Mouse (Mus musculus) limb, embryonic 13.5 days (tissue): ENCODE measurements around the gene Arl16. TPM values are rescaled to one million over a fixed set of nuclear protein-coding genes. Genes with fewer than 3 reads are reported as not detected.
A peak's percentile ranks its signal among the peaks of the same experiment; 100 is the strongest.

ENCODE experiments used
- ATAC-seq: fragments of 200-750 bp; cut with Nextera tagmentation; 2 replicates; pipeline ENCODE4 v1.8.0; 2017; ENCODE audit warnings: low read depth, moderate number of reproducible peaks, moderate TSS enrichment; ENCODE audit not compliant: low FRiP score
- H3K27ac ChIP-seq: fragments of 300-500 bp; sonication (generic); 2 replicates; pipeline ENCODE4 v1.5.1; 2015; ENCODE audit warnings: inconsistent platforms, mild to moderate bottlenecking, moderate library complexity
- H3K27me3 ChIP-seq: fragments of 300-500 bp; sonication (generic); 2 replicates; pipeline ENCODE4 v1.6.1; 2015; ENCODE audit warnings: mild to moderate bottlenecking, inconsistent platforms
- H3K36me3 ChIP-seq: fragments of 300-500 bp; sonication (generic); 2 replicates; pipeline ENCODE4 v1.6.1; 2015; ENCODE audit warnings: inconsistent platforms, mild to moderate bottlenecking, moderate library complexity
- H3K4me1 ChIP-seq: fragments of 300-500 bp; sonication (generic); 2 replicates; pipeline ENCODE4 v1.6.1; 2015; ENCODE audit warnings: inconsistent platforms
- H3K4me2 ChIP-seq: fragments of 300-500 bp; sonication (generic); replicated peaks from 2 replicates; pipeline ENCODE4 v1.6.1; 2015; ENCODE audit warnings: inconsistent platforms, mild to moderate bottlenecking, moderate library complexity
- H3K4me3 ChIP-seq: fragments of 300-500 bp; sonication (generic); 2 replicates; pipeline ENCODE4 v1.5.1; 2015; ENCODE audit warnings: moderate library complexity, mild to moderate bottlenecking, inconsistent platforms
- H3K9ac ChIP-seq: fragments of 300-500 bp; sonication (generic); 2 replicates; pipeline ENCODE4 v1.6.1; 2015; ENCODE audit warnings: mild to moderate bottlenecking, inconsistent platforms
- H3K9me3 ChIP-seq: fragments of 300-500 bp; sonication (generic); 2 replicates; pipeline ENCODE4 v1.6.1; 2016; ENCODE audit warnings: inconsistent platforms
- WGBS: fragments of 180-500 bp; shearing (Covaris S2); methylation state at CpG from one replicate; pipeline ENCODE4 v1.1.7; 2015; 5-methylcytosine and 5-hydroxymethylcytosine counted together
- polyA plus RNA-seq: library from polyadenylated mRNA; unstranded; fragments of >200 nt; fragmentation: Nextera tagmentation; extraction: Ambion mirVana; gene quantifications from 2 replicates; pipeline ENCODE4 v1.2.1, GENCODE M21; 2015

Gene Arl16
- polyA plus RNA-seq, 1 experiment from 2014 or later: 65.8 TPM

DNA sequence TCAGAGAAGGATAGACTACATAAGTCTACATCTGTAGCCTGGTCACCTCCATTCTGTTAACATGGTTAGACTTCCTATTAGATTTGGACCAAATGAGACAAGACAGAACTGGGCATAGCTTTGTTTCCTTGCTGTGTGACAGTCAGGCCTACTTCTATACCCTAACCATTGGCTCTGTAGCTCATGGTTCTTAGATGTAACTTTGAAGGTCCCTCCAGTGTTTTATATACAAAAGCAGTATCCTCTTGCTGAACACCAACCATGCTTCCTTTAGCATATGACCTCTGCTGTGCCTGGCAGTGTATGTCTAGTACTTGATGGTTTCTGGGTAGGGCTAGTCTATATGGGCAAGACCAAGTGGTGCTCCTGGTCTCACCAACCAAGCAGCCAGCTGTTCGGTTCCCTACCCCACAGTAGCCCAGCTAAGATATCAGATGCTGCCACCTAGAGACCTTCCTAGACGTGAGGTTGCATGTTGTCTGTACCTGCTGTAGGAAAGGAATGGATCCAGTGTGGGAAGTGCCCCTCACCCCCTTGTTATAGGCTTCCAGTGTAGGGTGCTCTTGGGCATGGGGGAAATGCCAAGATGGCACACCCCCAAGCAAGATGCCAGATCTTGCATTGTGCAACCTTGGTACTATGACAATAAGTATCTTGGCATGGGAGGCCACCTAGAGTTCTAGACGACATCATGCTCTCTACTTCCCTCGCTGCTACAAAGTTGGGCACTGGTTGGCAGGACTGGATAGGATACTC, 23.1 kb upstream of the Arl16 start:
- H3K4me1 ChIP-seq: peaks cover 48% of the 10 kb centered on the region
- no peaks in the 10 kb centered on the region for H3K9me3 ChIP-seq
- H3K9ac ChIP-seq: peak overlapping the region; percentile 85; the same call in 1 of the 2 replicates
- no peak for ATAC-seq
- peak overlapping the region; percentile 72; the same call in 1 of the 2 replicates for H3K27ac ChIP-seq
- WGBS: 37% methylated on average over 4 of the region's 4 CpGs
- H3K36me3 ChIP-seq: peaks cover 49% of the 10 kb centered on the region
- no peaks in the 10 kb centered on the region for H3K27me3 ChIP-seq
- peak overlapping the region; percentile 94 for H3K4me3 ChIP-seq
- H3K4me2 ChIP-seq: peak overlapping the region; percentile 97

DNA sequence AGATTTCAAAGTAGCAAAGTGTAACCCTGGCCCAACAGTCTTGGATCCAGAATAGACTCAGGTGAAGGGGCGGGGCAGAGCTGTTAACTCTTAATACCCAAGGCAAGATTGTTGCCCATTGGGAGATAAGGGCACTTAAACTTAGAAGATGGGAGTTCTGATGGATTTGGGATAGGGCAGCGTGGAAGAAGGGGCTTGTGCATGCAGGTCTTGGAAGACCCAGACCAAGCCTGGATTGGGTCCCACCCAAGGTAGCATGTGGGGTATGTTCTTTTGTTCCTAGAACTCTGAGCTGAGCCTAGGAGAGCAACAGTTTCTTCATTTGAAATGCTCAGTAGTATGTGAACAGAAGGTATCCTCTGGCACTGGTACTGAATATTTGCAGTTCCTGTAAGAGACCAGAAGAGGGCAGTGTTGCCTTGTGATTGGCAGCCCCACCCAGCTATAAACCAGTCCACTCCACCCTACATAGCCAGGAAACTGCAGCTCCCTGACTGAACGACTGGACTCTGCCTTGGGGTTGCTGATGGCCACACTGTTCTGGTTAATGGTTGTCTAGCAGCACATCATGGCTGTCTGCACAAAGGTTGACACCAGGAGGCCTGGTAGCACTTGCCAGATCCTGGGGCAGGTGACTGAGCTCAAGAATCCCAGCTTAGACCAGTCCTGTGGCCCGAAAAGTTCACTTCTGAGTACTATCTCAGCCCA, 21.8 kb upstream of the Arl16 start:
- ATAC-seq: peak; percentile 9; the same call in 1 of the 2 replicates
- Histone ChIP-seq H3K9me3 (no peaks in the 10 kb centered on the region), H3K4me1 (peaks cover 53% of the 10 kb centered on the region), H3K36me3 (peaks cover 36% of the 10 kb centered on the region), H3K4me3 (no peak overlapping the region), H3K27ac (no peak overlapping the region), H3K27me3 (no peaks in the 10 kb centered on the region), H3K9ac (no peak overlapping the region), H3K4me2 (no peak overlapping the region; the same call in 1 of the 2 replicates)
- WGBS: 64% methylated on average over 4 of the region's 4 CpGs

GRCm38 (mm10) chr11:120488516-120488915, 21.1 kb upstream of the Arl16 start:
- Histone ChIP-seq H3K4me2 (no peak overlapping the region), H3K9me3 (no peaks in the 10 kb centered on the region), H3K27me3 (no peaks in the 10 kb centered on the region), H3K9ac (no peak overlapping the region), H3K27ac (no peak overlapping the region), H3K4me3 (no peak overlapping the region), H3K36me3 (peaks cover 37% of the 10 kb centered on the region), H3K4me1 (peaks cover 53% of the 10 kb centered on the region)
- WGBS: 85% methylated on average over 4 of the region's 4 CpGs
- ATAC-seq: no peak

- peak overlapping the region; percentile 85; the same call in 1 of the 2 replicates for H3K27ac ChIP-seq
- 11% methylated on average over 10 of the region's 10 CpGs for WGBS
- peak overlapping the region; percentile 95 for H3K4me2 ChIP-seq
- H3K27me3 ChIP-seq: no peaks in the 10 kb centered on the region
- H3K9ac ChIP-seq: peak overlapping the region; percentile 94
- no peaks in the 10 kb centered on the region for H3K9me3 ChIP-seq
- H3K4me3 ChIP-seq: peak overlapping the region; percentile 94
- H3K4me1 ChIP-seq: peaks cover 27% of the 10 kb centered on the region
- H3K36me3 ChIP-seq: peaks cover 70% of the 10 kb centered on the region
- ATAC-seq: no peak
Measured at GRCm38 (mm10) chr11:120485251-120485650, 17.8 kb upstream of the Arl16 start.

GRCm38 (mm10) chr11:120484265-120484981, 17.0 kb upstream of the Arl16 start, which contains the start of gene Mrpl12:
Mrpl12 (plus strand) TSS chr11:120484613.
- H3K9ac ChIP-seq: peak within 1 kb of the TSS; percentile 94
- under 1% methylated on average over 60 of the region's 60 CpGs for WGBS
- H3K4me1 ChIP-seq: peaks cover 21% of the 10 kb centered on the region
- H3K9me3 ChIP-seq: no peaks in the 10 kb centered on the region
- no peaks in the 10 kb centered on the region for H3K27me3 ChIP-seq
- peak within 1 kb of the TSS; percentile 85 for H3K27ac ChIP-seq
- peaks cover 76% of the 10 kb centered on the region for H3K36me3 ChIP-seq
- peak within 1 kb of the TSS; percentile 95 for H3K4me2 ChIP-seq
- peak within 1 kb of the TSS; percentile 94 for H3K4me3 ChIP-seq
- peak; percentile 94 for ATAC-seq

GRCm38 (mm10) chr11:120483448-120483934, 16.1 kb upstream of the Arl16 start:
- WGBS: 88% methylated on average over 7 of the region's 7 CpGs
- Histone ChIP-seq H3K9ac (peak overlapping the region; percentile 94), H3K4me2 (peak overlapping the region; percentile 95), H3K36me3 (peaks cover 79% of the 10 kb centered on the region), H3K27me3 (no peaks in the 10 kb centered on the region), H3K27ac (peak overlapping the region; percentile 85; the same call in 1 of the 2 replicates), H3K4me3 (peak overlapping the region; percentile 94), H3K9me3 (no peaks in the 10 kb centered on the region), H3K4me1 (peaks cover 17% of the 10 kb centered on the region)
- no peak for ATAC-seq

DNA sequence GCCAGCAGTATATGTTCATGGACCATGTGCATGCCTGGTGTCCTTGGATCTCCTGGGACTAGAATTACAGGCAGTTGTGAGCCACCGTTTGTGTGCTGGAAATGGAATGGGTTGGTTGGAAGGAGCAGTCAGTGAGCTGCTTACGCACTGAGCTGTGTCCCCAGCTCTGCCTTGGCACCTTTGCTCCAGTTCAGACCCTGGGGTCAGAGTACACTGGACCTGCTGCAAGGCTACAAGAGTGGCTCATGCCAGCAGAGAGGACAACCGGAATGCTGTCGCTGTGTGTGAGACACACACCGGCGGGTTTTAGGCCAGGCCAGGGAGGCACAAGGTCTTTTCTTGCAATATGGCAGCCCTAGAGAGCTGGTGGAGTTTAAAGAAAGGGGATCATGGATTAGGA, 4.6 kb upstream of the Arl16 start:
- no peak for ATAC-seq
- WGBS: 95% methylated on average over 6 of the region's 6 CpGs
- H3K27me3 ChIP-seq: no peaks in the 10 kb centered on the region
- H3K4me1 ChIP-seq: peaks cover 10% of the 10 kb centered on the region
- H3K4me3 ChIP-seq: no peak overlapping the region
- no peak overlapping the region for H3K4me2 ChIP-seq
- peaks cover 79% of the 10 kb centered on the region for H3K36me3 ChIP-seq
- no peak overlapping the region for H3K27ac ChIP-seq
- H3K9ac ChIP-seq: no peak overlapping the region
- no peaks in the 10 kb centered on the region for H3K9me3 ChIP-seq

DNA sequence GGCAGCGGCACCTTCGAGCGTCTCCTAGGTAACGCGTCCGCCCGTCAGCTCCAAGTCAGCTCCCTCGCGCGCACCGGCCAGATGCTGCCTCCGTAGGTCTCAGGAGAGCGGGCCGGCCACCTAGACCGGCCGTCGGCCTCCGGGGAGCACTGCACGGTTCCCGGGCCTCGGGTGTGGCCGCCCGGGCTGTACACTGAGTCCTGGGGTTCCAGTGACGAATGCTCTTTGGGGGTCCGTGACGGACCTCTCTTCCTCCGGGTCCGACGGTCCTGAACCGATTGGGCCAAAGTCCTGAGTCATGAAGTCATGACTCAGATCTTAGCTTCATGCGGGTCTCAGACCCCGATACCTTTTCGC, 307 bp upstream of the Arl16 start:
- ATAC-seq: peak; percentile 33
- Histone ChIP-seq H3K36me3 (peaks cover 66% of the 10 kb centered on the region), H3K27me3 (no peaks in the 10 kb centered on the region), H3K4me1 (peaks cover 25% of the 10 kb centered on the region), H3K4me2 (peak overlapping the region; percentile 97), H3K27ac (no peak overlapping the region), H3K4me3 (peak overlapping the region; percentile 97), H3K9me3 (no peaks in the 10 kb centered on the region), H3K9ac (peak overlapping the region; percentile 93)
- 1% methylated on average over 33 of the region's 33 CpGs for WGBS

DNA sequence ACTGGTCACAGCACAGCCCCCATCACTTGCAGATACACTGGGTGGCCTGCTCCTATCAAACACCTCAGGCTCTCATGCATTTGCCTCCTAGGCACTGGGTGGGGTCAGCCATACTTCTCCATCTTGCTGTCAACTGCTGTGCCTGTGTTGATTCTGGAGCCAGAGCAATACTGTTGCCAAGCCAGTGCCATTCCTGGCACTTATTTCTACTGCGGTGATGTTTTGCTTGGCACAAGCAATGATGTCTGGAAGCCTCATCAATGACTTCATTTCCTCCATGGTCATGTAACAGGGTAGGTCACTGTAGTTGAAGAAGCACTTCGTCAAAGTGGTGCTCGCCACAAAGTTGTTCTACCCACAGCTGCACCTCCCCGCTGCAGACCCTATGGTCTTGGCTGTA, 1.9 kb downstream of the Arl16 start:
- no peaks in the 10 kb centered on the region for H3K27me3 ChIP-seq
- WGBS: 89% methylated on average over 4 of the region's 4 CpGs
- H3K9ac ChIP-seq: peak overlapping the region; percentile 93; the same call in 1 of the 2 replicates
- peaks cover 25% of the 10 kb centered on the region for H3K4me1 ChIP-seq
- no peak for ATAC-seq
- H3K4me3 ChIP-seq: peak overlapping the region; percentile 97; the same call in 1 of the 2 replicates
- no peaks in the 10 kb centered on the region for H3K9me3 ChIP-seq
- H3K36me3 ChIP-seq: peaks cover 66% of the 10 kb centered on the region
- H3K4me2 ChIP-seq: peak overlapping the region; percentile 97
- no peak overlapping the region for H3K27ac ChIP-seq

- Histone ChIP-seq H3K9ac (no peak overlapping the region), H3K27me3 (no peaks in the 10 kb centered on the region), H3K4me2 (no peak overlapping the region), H3K4me3 (no peak overlapping the region), H3K27ac (no peak overlapping the region), H3K36me3 (peaks cover 64% of the 10 kb centered on the region), H3K4me1 (peaks cover 25% of the 10 kb centered on the region), H3K9me3 (no peaks in the 10 kb centered on the region)
- WGBS: 88% methylated on average over 5 of the region's 5 CpGs
- ATAC-seq: no peak
Measured at GRCm38 (mm10) chr11:120464365-120464764, 3.0 kb downstream of the Arl16 start.

GRCm38 (mm10) chr11:120463536-120463935, 3.9 kb downstream of the Arl16 start:
- Histone ChIP-seq H3K4me1 (peaks cover 30% of the 10 kb centered on the region), H3K9me3 (no peaks in the 10 kb centered on the region), H3K27ac (no peak overlapping the region), H3K4me3 (no peak overlapping the region), H3K9ac (no peak overlapping the region), H3K27me3 (no peaks in the 10 kb centered on the region), H3K4me2 (no peak overlapping the region), H3K36me3 (peaks cover 63% of the 10 kb centered on the region)
- no peak for ATAC-seq
- WGBS: 88% methylated on average over 2 of the region's 2 CpGs
